Mouse (Mus musculus): ENCODE measurements at regions not wholly inside any gene's neighbourhood (a gene's known extent, or its start where the extent isn't known, plus 50 kb on each side); places are given as distances from the start of the nearest gene placed in this dataset.

DNA sequence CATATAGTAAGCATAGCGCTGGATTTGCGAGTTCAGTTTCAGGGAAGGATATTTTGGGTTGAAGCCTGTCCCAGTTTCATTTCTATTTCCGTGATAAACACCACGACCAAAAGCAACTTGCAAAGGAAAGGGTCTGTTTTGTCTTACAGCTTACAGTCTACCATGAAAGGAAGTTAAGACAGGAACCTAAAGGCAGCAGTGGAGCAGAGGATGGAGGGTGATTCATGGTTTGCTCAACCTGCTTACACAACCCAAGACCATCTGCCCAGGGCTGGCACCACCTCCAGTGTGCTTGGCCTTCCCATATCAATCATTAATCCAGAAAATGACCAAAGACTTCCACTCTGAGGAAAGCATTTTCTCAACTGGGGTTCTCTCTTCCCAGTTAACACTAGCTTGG lies 72.2 kb upstream of the Ccdc71l start:
- Histone ChIP-seq H3K36me3 (no peaks in the 10 kb centered on the region), H3K27ac (no peak overlapping the region), H3K4me1 (no peaks in the 10 kb centered on the region), H3K27me3 (no peaks in the 10 kb centered on the region), H3K9me3 (no peaks in the 10 kb centered on the region), H3K4me2 (no peak overlapping the region), H3K9ac (no peak overlapping the region), H3K4me3 (no peak overlapping the region)
- ATAC-seq (ENCODE audit: insufficient number of reproducible peaks, low FRiP score, low TSS enrichment, low read depth) = no peak
- 89% methylated on average over 4 of the region's 4 CpGs for WGBS

DNA sequence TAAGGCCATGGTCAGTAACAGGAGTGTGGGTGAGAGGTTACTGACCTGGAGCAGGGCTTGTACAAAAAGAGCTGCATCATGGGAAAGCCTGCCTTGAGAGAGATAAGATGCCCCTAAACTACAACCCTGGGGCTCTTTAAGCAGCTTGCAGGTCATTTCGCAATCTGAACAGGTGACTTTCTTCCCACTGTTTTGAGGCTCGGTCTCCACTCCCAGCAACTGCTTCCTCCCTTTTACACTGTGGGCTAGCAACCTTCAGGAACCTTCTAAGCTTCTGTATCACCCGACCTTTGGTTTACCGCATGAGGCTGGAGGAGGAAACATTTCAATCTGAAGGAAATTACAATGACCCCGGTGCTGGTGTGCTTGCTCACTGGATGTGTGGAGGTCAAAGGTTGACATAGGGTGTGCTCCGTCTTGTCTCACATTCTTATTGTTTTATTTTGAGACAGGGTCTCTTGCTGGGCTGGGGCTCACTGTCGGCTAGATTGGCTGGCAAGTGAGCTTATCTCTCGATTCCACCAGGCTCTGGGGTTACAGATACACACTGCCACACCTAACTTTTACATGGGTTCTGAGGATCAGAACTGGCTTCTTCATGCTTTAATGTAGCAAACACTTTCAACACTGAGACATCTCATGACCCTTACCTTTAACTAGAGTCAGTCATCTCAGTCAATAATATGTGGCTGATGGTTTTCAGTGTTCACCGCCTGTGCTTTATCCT lies 71.1 kb upstream of the Ccdc71l start:
- Histone ChIP-seq H3K4me3 (no peak overlapping the region), H3K27me3 (no peaks in the 10 kb centered on the region), H3K36me3 (no peaks in the 10 kb centered on the region), H3K9me3 (no peaks in the 10 kb centered on the region), H3K4me2 (no peak overlapping the region), H3K9ac (no peak overlapping the region), H3K27ac (no peak overlapping the region), H3K4me1 (no peaks in the 10 kb centered on the region)
- ATAC-seq (ENCODE audit: insufficient number of reproducible peaks, low FRiP score, low TSS enrichment, low read depth) = no peak
- 76% methylated on average over 9 of the region's 9 CpGs for WGBS

DNA sequence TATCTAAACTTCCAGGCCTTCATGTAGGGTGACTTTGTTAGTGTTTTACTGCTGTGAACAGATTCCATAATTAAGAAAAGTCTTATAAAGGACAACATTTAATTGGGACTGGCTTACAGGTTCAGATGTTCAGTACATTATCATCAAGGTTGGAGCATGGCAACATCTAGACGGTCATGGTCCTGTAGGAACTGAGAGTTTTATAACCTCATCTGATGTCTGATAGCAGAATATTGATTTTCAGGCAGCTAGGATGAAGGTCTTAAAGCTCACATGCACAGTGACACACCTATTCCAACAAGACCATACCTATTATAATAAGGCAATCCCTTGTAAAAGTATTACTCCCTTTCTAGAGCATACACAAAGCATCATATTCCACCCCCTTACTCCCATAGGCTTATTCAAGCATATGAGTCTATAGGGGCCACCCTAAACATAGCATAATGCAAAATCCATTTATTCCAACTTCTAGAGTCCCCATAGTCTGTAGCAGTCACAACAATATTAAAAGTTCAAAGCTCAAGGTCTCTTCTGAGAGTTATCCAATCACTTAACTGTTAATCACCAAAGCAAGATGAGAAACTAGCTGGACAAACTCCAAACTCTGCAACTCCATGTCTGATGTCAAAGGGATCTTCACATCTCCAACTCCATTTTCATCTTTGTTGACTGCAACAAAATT lies 63.3 kb upstream of the Ccdc71l start:
- Histone ChIP-seq H3K4me1 (no peaks in the 10 kb centered on the region), H3K27ac (no peak overlapping the region), H3K9ac (no peak overlapping the region), H3K4me3 (no peak overlapping the region), H3K27me3 (no peaks in the 10 kb centered on the region), H3K9me3 (no peaks in the 10 kb centered on the region), H3K4me2 (no peak overlapping the region), H3K36me3 (no peaks in the 10 kb centered on the region)
- no peak for ATAC-seq (ENCODE audit: insufficient number of reproducible peaks, low FRiP score, low TSS enrichment, low read depth)
- WGBS = 82% methylated on average over 1 of the region's 1 CpGs

Measured in limb, embryonic 15.5 days (tissue).